Mouse (Mus musculus) midbrain, postnatal 0 days (tissue): ENCODE measurements around the gene Gm10318. TPM values are rescaled to one million over a fixed set of nuclear protein-coding genes. Genes with fewer than 3 reads are reported as not detected.
A peak's percentile ranks its signal among the peaks of the same experiment; 100 is the strongest.

Experiments used
- ATAC-seq: fragments of 200-750 bp; cut with Nextera tagmentation; 2 replicates; pipeline ENCODE4 v1.8.0; 2017; ENCODE audit warnings: moderate number of reproducible peaks, mild to moderate bottlenecking, moderate TSS enrichment, moderate library complexity; ENCODE audit not compliant: low FRiP score
- DNase-seq: peaks from one replicate; pipeline ENCODE4 v3.0.0-alpha.2; 2015; ENCODE audit warnings: low spot score
- H3K27ac ChIP-seq: fragments of 300-500 bp; sonication (generic); 2 replicates; pipeline ENCODE4 v1.5.1; 2014; ENCODE audit warnings: low read depth, mild to moderate bottlenecking, low read length, mixed read lengths
- H3K27me3 ChIP-seq: fragments of 300-500 bp; sonication (generic); 2 replicates; pipeline ENCODE4 v1.6.1; 2014; ENCODE audit warnings: low read length, control low read depth, mixed read lengths; ENCODE audit not compliant: insufficient read depth
- H3K36me3 ChIP-seq: fragments of 300-500 bp; sonication (generic); 2 replicates; pipeline ENCODE4 v1.6.1; 2014; ENCODE audit warnings: low read length, control low read depth, mixed read lengths; ENCODE audit not compliant: insufficient read depth
- H3K4me1 ChIP-seq: fragments of 300-500 bp; sonication (generic); 2 replicates; pipeline ENCODE4 v1.6.1; 2014; ENCODE audit warnings: mild to moderate bottlenecking, control low read depth, antibody characterized with exemption, low read length, mixed read lengths; ENCODE audit not compliant: insufficient read depth
- H3K4me2 ChIP-seq: fragments of 300-500 bp; sonication (generic); 2 replicates; pipeline ENCODE4 v1.6.1; 2014; ENCODE audit warnings: low read depth, mild to moderate bottlenecking, low read length, mixed read lengths; ENCODE audit not compliant: poor library complexity, severe bottlenecking
- H3K4me3 ChIP-seq: fragments of 300-500 bp; sonication (generic); 2 replicates; pipeline ENCODE4 v1.5.1; 2014; ENCODE audit warnings: low read depth, mild to moderate bottlenecking, low read length, moderate library complexity
- H3K9ac ChIP-seq: fragments of 300-500 bp; sonication (generic); replicated peaks from 2 replicates; pipeline ENCODE4 v1.6.1; 2014; ENCODE audit warnings: mild to moderate bottlenecking, low read length, moderate library complexity, mixed read lengths; ENCODE audit not compliant: poor library complexity, severe bottlenecking
- H3K9me3 ChIP-seq: fragments of 300-500 bp; sonication (generic); 2 replicates; pipeline ENCODE4 v1.6.1; 2016; ENCODE audit warnings: low read length, control low read depth
- CTCF ChIP-seq: IDR thresholded peaks from 2 replicates; pipeline ENCODE4 v1.5.1; 2016; ENCODE audit warnings: antibody characterized with exemption, mild to moderate bottlenecking
- WGBS: fragments of 180-500 bp; shearing (Covaris S2); extraction: QIAGEN DNeasy Blood & Tissue Kit; methylation state at CpG from one replicate; pipeline ENCODE4 v1.1.7; 2014; 5-methylcytosine and 5-hydroxymethylcytosine counted together
- polyA plus RNA-seq: library from polyadenylated mRNA; unstranded; fragments of >200 nt; fragmentation: Nextera tagmentation; extraction: Ambion mirVana; gene quantifications from 2 replicates; pipeline ENCODE4 v1.2.1, GENCODE M21; 2015
- total RNA-seq: library from RNA; depleted of rRNA; stranded (reverse); fragments of >200 nt; gene quantifications from 2 replicates; pipeline ENCODE4 v1.2.3, GENCODE M21; 2014

Gm10318 gene
- total and polyA plus RNA-seq, 2 experiments from 2014 or later: not detected

DNA sequence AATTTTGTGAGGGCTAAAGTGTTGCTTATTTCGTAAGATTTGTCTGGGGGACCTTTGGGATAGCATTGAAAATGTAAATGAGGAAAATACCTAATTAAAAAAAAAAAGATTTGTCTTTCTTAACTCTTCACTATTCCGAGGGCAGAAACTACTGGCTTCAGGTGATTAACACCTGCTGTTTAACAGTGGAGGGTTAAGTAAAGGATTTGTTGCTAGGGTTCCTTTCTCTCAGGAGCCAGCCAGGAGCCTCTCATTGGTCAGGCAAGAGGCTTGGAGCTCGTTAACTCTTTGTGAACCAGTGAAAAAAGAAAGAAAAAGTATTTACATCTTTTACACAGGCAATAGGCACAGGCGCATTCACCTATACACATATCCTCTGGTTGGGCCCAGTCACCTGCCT, 33.5 kb upstream of the Gm10318 start:
- no peak for TF ChIP-seq CTCF
- Histone ChIP-seq H3K4me1 (no peaks in the 10 kb centered on the region), H3K27ac (no peak overlapping the region), H3K27me3 (no peaks in the 10 kb centered on the region; the same call in 1 of the 2 replicates), H3K4me2 (peak overlapping the region; percentile 20; the same call in 1 of the 2 replicates), H3K36me3 (no peaks in the 10 kb centered on the region), H3K9ac (no peak overlapping the region), H3K9me3 (no peaks in the 10 kb centered on the region), H3K4me3 (no peak overlapping the region)
- WGBS: 33% methylated on average over 4 of the region's 4 CpGs
- peak; percentile 16 for DNase-seq
- 0 out of 2 replicates have a peak, but pooled peaks have one; percentile 66 for ATAC-seq

DNA sequence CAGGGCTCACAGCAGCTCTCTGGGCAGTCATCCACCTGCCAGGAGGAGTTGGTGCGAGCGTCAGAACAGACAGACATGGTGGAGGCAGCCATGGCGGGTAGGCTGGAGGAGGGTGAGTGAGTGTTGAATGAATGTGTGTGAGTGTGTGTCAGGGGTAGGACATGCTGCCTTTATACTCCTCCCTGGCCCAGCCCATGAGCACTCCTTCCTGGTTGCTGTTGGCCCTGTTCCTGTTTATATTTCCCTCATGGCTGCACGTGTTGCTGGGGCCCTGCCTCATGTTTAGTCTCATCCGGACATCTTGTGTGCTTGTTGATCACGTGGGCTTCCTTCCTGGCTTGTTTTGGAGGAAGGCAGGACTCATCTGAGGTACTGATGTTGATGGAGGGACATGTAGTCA, 25.7 kb upstream of the Gm10318 start, which contains the start of gene Krtap10-4:
TSS of gene Krtap10-4 (minus strand) at position 145 of the 400 bp plus-strand sequence.
- no peaks in the 10 kb centered on the region for H3K4me1 ChIP-seq
- WGBS: 70% methylated on average over 6 of the region's 6 CpGs
- H3K4me2 ChIP-seq: no peak within 1 kb of the TSS
- H3K9ac ChIP-seq: no peak within 1 kb of the TSS
- ATAC-seq (no peak), DNase-seq (no peak)
- no peak for TF ChIP-seq CTCF
- no peaks in the 10 kb centered on the region for H3K36me3 ChIP-seq
- H3K27me3 ChIP-seq: no peaks in the 10 kb centered on the region
- no peak within 1 kb of the TSS for H3K4me3 ChIP-seq
- no peaks in the 10 kb centered on the region for H3K9me3 ChIP-seq
- no peak within 1 kb of the TSS for H3K27ac ChIP-seq

- H3K9ac ChIP-seq: no peak within 1 kb of the TSS
Measured at GRCm38 (mm10) chr10:77835647-77836046, 17.0 kb upstream of the Gm10318 start, which contains the start of gene Krtap10-10. Krtap10-10 (plus strand) TSS chr10:77835947.

GRCm38 (mm10) chr10:77839006-77839405, 13.7 kb upstream of the Gm10318 start:
- H3K27ac ChIP-seq: no peak overlapping the region
- no peak for DNase-seq
- H3K4me1 ChIP-seq: no peaks in the 10 kb centered on the region
- no peak overlapping the region for H3K9ac ChIP-seq
- H3K9me3 ChIP-seq: peaks cover 10% of the 10 kb centered on the region; the same call in 1 of the 2 replicates
- no peak overlapping the region for H3K4me2 ChIP-seq
- no peaks in the 10 kb centered on the region for H3K36me3 ChIP-seq
- no peaks in the 10 kb centered on the region for H3K27me3 ChIP-seq
- no peak for TF ChIP-seq CTCF
- ATAC-seq: no peak
- 85% methylated on average over 6 of the region's 6 CpGs for WGBS
- no peak overlapping the region for H3K4me3 ChIP-seq

More at GRCm38 (mm10) chr10:77835647-77836046, 17.0 kb upstream of the Gm10318 start, which contains the start of gene Krtap10-10:
- Histone ChIP-seq H3K27me3 (no peaks in the 10 kb centered on the region), H3K27ac (no peak within 1 kb of the TSS), H3K4me3 (no peak within 1 kb of the TSS), H3K36me3 (no peaks in the 10 kb centered on the region), H3K9me3 (no peaks in the 10 kb centered on the region), H3K4me1 (no peaks in the 10 kb centered on the region), H3K4me2 (no peak within 1 kb of the TSS)
- WGBS: 73% methylated on average over 9 of the region's 9 CpGs
- no peak for TF ChIP-seq CTCF
- ATAC-seq (no peak), DNase-seq (no peak)

GRCm38 (mm10) chr10:77846503-77846902, 6.2 kb upstream of the Gm10318 start, which contains the start of gene Gm36176:
Gm36176 (plus strand) TSS chr10:77846803.
- H3K9ac ChIP-seq: no peak within 1 kb of the TSS
- no peaks in the 10 kb centered on the region for H3K36me3 ChIP-seq
- H3K9me3 ChIP-seq: peaks cover 16% of the 10 kb centered on the region; the same call in 1 of the 2 replicates
- H3K27ac ChIP-seq: no peak within 1 kb of the TSS
- TF ChIP-seq CTCF: no peak
- no peak within 1 kb of the TSS for H3K4me2 ChIP-seq
- DNase-seq (no peak), ATAC-seq (no peak)
- WGBS: 79% methylated on average over 1 of the region's 3 CpGs
- H3K4me3 ChIP-seq: no peak within 1 kb of the TSS
- H3K4me1 ChIP-seq: no peaks in the 10 kb centered on the region
- no peaks in the 10 kb centered on the region for H3K27me3 ChIP-seq

GRCm38 (mm10) chr10:77846961-77847360, 5.7 kb upstream of the Gm10318 start:
- WGBS: 8% methylated on average over 2 of the region's 2 CpGs
- H3K27ac ChIP-seq: no peak overlapping the region
- DNase-seq (no peak), ATAC-seq (no peak)
- no peaks in the 10 kb centered on the region for H3K27me3 ChIP-seq
- no peak for TF ChIP-seq CTCF
- H3K4me2 ChIP-seq: no peak overlapping the region
- no peaks in the 10 kb centered on the region for H3K4me1 ChIP-seq
- no peak overlapping the region for H3K9ac ChIP-seq
- H3K4me3 ChIP-seq: no peak overlapping the region
- H3K36me3 ChIP-seq: no peaks in the 10 kb centered on the region
- peaks cover 16% of the 10 kb centered on the region; the same call in 1 of the 2 replicates for H3K9me3 ChIP-seq
